Mouse (Mus musculus): Measurements from ENCODE around the gene Zfhx2.

DNA sequence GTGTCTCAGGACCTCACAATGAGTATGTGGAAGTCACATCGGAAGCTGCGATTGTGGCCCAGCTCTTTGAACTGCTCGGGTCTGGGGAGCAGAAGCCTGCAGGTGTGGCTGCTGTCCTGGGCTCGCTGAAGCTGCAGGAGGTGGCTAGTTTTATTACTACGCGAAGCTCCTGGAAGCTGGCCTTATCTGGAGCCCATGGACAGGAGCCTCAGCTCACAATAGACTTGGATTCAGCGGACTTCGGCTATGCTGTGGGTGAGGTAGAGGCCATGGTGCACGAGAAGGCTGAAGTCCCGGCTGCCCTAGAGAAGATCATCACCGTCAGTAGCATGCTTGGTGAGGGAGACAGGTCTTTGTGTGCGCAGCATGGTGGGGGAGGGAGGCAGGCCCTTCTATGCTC is 3.5 kb upstream of the Zfhx2 start:
- TF ChIP-seq ZNF384 (IDR thresholded peaks at IDR 0.05; ENCODE audit: low read depth, low read length) (no peak), MAFK (IDR thresholded peaks at IDR 0.05; ENCODE audit: insufficient read depth, low read depth, low read length) (no peak)

Data from ES-E14 (cell line).